Mouse (Mus musculus): Measurements from ENCODE around the gene Rad1.
"Not testable (repeated sequence)": the region's sequence is repeated elsewhere in the genome, so short reads cannot be mapped to it uniquely, and the experiment has no call there.

Rad1 gene

DNA sequence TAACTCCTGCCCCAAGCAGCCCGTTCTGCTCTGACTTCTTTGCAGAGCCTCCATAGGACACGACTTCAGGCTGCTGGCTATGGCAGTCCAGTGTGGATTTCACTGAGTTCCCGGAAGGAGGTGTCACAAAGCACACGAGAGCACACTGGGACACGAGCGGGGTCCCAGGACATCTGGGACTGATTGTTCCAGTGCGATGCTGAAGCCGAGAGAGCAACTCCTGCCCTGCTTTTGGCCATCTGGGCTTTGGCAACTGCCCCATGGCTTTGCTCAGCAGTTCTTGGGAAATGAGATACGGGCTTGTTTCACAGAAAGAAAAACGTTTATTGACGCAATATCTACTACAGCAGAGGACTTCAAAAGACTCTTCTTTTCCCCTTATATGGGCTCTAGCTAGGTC lies 20.3 kb downstream of the Rad1 start:
- no peak for DNase-seq (ENCODE audit: low spot score in 2 of 2)

DNA sequence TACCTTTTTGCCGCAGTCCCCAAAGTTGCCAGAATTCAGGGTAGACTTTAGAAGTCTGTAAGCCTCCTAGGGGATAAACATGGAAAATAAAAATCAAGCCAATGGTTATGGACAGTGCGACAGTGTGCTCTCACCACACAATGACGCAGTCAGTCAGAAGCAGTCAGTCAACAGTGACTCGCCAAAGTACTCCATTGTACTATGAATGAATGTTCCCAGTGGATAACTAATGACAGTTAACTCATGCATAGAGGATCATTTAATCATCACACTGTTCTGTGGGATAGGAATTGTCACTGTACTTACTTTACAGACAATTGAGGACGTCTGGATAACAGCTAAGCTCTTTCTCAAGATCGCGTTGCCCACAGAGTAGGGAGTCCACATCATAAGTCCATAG lies 29.3 kb downstream of the Rad1 start:
- DNase-seq (ENCODE audit: low spot score in 2 of 2), result no peak

DNA sequence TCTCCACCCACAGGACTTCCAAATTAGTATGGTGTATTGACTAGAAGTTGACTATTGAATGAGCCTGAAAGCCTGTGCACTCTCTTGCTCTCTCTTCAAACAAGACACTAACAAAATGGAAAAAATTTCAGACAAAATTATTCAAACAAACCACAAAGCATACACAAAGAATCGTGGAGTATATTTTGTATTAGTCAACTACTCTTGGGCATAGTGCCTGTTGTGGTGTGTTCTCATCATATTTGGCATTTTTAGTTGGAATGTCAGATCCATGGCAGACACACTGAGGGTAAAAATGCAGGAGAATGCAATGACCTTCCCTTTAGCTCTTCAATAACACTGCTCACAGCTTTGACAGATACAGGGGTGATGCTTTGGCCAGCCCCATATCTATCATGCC lies 40.1 kb downstream of the Rad1 start:
- no peak for DNase-seq (ENCODE audit: low spot score in 2 of 2)

DNA sequence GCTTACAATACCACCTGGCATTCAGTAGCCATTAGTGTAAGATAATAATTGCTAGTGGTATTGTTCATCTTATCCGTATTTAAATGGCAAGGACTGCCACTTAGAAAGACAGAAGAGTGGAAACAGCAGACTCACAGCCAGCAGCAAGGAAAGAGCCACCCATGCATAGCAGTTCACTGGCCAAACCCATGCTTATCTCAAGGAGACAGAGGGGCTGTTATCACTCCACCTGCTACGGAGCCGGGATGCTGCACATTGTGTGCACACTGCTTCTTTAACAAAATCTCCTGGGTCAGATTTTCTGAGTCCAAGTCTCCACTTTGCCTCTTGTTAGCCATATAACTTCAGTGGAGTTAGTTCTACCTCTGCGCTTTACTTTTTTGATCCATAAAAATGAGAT lies 45.5 kb downstream of the Rad1 start:
- no peak for DNase-seq (ENCODE audit: low spot score in 2 of 2)

DNA sequence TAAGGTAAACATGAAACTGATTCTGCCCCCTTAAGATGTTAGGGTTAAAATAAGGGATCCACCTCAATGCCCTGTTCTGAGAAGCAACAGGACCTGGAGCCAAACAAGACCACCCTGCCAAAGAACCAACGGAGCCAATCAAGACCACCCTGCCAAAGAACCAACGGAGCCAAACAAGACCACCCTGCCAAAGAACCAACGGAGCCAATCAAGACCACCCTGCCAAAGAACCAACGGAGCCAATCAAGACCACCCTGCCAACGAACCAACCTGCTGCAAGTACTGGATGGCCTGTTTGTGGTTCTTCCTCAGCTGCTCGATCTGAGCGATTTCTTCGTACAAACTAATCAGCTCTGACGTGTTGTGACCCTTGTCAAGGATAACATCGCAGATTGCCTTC lies 47.5 kb downstream of the Rad1 start:
- not testable (repeated sequence) for DNase-seq (ENCODE audit: low spot score in 2 of 2)

DNA sequence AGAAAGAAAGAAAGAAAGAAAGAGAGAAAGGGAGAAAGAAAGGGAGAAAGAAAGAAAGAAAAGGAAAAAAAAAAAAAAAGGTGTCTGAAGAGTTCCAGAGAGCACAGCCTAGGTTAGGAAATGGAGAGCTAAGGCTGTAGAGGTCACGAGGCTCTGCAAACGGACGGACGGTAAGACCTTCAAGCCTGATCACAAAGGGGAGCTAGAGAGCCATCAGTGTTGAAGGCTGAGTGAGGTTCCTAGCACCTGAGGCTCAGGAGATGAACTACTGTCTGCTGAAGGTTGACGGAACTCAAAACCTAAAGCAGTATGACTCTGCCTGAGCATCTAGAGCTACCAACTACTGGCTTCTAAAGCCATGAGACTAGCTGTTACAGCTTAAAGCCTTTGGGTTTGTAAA lies 48.8 kb downstream of the Rad1 start:
- DNase-seq (ENCODE audit: low spot score in 2 of 2), result no peak

DNA sequence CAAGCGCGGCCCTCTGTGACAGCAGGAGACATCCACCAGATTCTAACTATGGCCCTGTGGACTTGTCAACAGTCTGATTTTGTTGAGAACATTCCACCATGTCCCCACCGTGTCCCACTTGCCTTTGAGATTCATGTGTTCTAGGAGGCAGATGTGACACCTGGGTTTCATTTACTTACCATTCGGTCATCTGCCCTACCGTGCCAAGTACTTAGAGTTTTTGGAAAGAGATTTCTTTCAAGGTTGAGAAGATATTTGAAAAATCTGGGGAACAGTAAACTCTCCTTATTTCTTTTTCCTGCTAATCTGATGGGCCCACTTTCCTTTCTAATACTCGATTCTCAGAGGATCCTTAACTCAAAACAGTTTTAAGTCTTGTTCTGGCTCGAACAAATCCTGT lies 50.2 kb downstream of the Rad1 start:
- no peak for DNase-seq (ENCODE audit: low spot score in 2 of 2)

DNA sequence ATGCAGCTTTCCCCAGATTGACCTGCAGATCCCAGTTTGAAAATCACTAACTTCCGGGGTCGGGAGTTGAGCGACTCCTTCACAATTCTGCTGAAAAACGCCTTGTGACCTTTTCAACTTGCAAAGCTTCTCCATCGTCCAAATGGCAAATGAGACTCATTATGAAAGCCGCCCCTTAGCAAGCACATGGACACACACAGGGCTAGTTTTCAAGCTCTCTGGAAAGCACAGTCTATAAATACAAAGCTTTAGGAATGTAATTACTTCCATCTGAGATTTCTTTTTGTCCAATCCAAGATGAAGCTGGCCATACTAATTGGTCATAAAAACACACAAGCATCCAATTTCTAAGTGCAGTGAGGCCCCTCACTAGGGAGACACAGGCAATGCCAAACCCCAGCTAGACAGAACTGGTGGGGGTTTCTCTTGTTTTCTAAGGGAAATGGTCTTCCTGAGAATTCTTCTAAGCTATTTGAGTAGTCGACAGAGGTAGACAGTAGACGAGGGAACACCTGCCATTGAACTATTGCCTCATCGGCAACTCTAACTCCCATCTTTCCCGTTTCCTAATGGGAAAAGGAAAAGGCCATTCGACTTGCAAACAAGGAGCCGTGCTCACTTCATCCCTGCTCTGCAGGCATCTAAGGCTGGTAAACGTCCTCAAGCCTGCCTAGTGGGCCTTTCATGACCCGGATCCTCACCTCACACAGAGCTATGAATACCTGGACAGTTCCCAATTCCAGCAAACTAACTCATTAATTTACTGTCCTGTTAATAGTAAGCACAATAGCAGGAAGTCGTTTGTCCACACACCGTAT lies 54.7 kb downstream of the Rad1 start:
- DNase-seq (ENCODE audit: low spot score in 2 of 2), result no peak
